Mouse (Mus musculus): Measurements from ENCODE around the gene Hist1h3f. TPM values are rescaled to one million over a fixed set of nuclear protein-coding genes. Genes with fewer than 3 reads are reported as not detected.
"Not testable (repeated sequence)": the region's sequence is repeated elsewhere in the genome, so short reads cannot be mapped to it uniquely, and the experiment has no call there.

The Hist1h3f gene
- total RNA-seq, 1 experiment from 2014 or later, result 21.8 TPM

DNA sequence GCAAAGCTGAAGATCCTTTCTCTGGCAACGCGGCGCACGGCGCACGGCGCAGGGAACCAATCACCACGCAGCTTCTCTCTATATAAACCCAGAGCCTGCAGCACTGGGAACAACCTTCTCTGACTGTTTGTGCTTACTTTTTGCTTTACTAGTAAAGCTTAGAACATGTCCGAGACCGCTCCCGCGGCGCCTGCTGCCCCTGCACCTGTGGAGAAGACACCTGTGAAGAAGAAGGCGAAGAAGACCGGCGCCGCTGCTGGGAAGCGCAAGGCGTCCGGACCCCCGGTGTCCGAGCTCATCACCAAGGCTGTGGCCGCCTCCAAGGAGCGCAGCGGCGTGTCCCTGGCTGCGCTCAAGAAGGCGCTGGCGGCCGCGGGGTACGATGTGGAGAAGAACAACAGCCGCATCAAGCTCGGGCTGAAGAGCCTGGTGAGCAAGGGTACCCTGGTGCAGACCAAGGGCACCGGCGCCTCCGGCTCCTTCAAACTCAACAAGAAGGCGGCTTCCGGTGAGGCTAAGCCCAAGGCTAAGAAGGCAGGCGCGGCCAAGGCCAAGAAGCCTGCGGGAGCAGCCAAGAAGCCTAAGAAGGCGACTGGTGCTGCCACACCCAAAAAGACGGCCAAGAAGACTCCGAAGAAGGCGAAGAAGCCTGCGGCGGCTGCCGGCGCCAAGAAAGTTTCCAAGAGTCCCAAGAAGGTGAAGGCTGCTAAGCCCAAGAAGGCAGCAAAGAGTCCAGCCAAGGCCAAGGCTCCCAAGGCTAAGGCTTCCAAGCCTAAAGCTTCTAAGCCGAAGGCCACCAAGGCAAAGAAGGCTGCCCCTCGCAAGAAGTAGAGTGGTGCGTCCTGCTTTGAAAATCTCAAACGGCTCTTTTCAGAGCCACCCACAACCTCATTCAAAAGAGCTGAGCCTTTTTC, 11.3 kb downstream of the Hist1h3f start:
- peak; percentile 71 for ATAC-seq (replicated peaks; ENCODE audit: insufficient number of reproducible peaks, low FRiP score, low TSS enrichment, poor library complexity, severe bottlenecking)

DNA sequence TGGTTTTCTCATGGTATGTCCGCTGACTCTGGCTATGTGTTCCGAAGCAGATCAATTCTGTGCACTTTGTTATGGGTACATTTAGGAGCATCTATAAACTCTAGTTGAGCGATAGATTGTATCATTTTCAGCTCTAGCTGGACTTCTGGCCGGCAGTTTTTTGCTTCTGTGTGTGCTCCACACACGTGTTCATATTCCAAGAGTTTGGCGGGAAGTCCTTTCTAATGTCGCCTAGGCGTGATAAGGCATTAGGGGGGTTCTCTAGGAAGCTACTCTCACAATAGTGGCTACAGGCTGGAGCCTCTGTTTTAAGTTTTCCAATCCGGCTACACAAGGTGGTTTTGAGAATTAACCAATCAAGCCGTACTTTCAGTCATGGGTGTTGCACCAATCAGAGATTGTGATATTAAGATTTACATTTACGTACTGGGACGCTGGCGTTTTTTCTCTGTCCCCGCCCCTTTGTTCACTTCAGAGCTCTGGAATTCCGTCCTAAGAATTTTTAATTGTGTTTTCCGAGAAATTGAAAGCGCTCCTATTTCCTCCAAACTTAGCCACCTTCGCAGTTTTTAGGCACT, 12.1 kb downstream of the Hist1h3f start:
- peak; percentile 67 for ATAC-seq (replicated peaks; ENCODE audit: insufficient number of reproducible peaks, low FRiP score, low TSS enrichment, poor library complexity, severe bottlenecking)

DNA sequence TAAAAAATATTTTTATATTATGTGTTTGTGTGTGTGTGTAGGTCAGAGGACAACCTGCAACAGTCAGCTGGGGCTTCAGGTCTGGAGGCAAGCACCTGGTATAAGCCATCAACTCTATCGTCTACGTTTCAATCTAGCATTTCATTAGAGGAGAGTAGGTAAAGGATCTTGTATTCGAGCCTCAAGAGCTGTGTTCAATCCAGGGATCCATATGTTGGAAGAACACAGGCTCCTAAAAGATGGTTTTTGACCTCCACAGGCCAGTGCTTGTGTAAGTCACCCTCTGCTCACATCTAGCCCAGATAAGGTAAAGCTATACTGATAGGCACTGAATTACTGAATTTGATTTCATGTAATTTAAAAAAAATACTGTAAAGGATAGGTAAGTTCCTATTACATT, 13.1 kb downstream of the Hist1h3f start:
- ATAC-seq (replicated peaks; ENCODE audit: insufficient number of reproducible peaks, low FRiP score, low TSS enrichment, poor library complexity, severe bottlenecking), result no peak

DNA sequence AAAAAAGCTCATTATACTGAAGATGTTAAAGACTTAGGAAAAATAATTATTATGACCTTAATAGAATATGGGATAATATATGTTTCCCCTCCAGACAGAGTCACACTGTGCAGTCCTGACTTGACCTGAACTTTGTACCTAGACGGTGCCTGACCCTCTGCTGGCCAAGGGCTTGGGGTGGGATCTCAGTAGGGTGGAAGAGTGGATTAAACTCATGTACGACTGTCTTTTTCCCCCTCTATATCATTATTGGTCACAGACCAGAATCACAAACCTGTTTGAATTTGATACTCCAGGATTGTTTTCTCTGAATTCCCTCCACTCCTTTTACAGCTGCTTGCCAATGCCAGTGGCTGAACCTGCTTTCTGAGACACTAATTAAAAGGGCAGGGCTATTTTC, 16.8 kb downstream of the Hist1h3f start:
- not testable (repeated sequence) for ATAC-seq (replicated peaks; ENCODE audit: insufficient number of reproducible peaks, low FRiP score, low TSS enrichment, poor library complexity, severe bottlenecking)

DNA sequence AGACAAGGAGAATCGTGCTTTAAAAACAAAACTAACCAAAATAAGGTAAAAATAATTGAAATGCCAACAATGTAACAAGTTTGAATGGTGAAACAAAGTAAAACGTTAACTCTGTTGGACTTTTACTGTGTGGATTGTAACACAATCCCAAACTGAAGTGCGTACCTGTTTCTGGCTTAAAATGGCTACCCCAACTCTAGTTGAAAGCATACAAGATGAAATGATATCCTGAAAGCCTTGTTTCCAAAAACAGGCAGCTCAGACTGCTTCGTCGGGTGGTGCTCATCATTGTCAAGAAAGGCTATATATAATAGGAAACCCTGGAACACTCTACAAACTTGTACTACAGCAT, 17.7 kb downstream of the Hist1h3f start:
- ATAC-seq (replicated peaks; ENCODE audit: insufficient number of reproducible peaks, low FRiP score, low TSS enrichment, poor library complexity, severe bottlenecking), result not testable (repeated sequence)

DNA sequence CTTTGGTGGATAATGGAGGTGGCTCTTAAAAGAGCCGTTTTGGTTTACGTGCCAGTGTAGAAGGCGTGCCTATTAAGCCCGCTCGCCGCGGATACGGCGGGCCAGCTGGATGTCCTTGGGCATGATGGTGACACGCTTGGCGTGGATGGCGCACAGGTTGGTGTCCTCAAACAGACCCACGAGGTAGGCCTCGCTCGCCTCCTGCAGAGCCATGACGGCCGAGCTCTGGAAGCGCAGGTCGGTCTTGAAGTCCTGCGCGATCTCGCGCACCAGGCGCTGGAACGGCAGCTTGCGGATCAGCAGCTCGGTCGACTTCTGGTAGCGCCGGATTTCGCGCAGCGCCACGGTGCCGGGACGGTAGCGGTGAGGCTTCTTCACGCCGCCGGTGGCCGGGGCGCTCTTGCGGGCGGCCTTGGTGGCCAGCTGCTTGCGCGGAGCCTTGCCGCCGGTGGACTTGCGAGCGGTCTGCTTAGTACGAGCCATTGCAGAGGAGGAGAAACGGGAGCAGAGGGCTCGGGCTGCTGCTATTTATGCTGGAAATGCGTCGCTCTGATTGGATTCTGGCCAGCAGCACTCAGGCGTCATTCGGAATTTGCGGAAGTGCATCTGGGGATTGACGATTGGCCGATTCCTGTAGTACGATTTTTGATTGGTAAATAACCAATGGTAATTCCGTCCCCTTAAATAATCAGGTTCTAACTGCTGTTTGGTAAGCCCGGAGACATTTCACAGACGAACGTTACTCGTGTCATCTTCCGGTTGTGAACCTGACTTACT, 18.2 kb downstream of the Hist1h3f start, which contains the start of gene Hist1h3e:
TSS of gene Hist1h3e (minus strand) at position 487 of the 777 bp plus-strand sequence.
- ATAC-seq (replicated peaks; ENCODE audit: insufficient number of reproducible peaks, low FRiP score, low TSS enrichment, poor library complexity, severe bottlenecking), result peak; percentile 98

DNA sequence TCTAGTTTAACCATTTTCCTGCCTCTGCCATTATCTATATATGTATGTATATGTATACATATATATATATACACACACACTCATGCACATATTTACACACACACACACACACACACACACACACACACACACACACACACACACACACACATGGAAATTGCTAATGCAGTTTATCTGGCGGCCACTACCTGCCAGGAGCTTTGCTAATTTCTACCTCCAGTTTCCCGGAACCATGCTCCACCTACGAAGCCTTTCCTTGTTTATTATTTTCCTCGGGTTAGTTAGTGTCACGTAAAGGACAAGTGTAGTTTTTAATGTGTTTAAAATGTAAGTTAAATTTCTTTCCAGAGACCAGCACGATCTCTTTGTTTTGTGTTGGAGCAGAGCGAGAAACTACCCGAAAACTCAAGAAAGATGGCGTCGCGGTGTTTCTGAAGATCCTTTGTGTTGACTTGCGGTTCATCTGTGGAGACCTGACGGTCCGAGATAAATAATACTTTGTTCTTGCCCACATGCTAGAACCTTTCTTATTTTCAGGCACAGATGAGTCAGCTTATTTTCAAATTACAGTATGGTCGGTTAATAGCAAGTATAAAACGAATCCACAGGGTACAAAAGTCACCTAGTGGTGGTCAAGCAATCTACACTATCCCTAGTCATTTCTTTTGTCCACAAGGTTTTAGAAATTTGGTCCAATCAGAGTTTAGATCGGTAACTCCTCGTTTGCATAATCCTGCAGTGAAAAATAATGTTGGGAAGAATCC, 19.0 kb downstream of the Hist1h3f start:
- ATAC-seq (replicated peaks; ENCODE audit: insufficient number of reproducible peaks, low FRiP score, low TSS enrichment, poor library complexity, severe bottlenecking), result peak; percentile 62

DNA sequence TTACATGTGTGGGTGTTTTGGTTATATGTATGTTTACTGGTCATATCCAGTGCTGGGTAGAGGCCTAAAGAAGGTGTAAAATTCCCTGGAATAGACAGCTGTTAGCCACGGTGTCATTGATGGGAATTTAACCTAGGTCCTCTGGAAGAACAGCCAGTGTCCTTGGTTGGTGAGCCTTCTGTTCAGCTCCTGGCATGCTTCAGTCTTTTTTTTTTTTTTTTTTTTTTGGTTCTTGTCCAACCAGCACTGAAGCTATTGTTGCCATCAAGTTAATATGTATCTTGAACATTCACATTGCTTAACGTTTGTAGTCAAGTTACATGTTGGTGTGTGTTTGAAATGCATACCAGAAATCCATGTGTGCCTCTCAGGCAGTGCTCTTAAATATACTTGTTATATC, 20.6 kb downstream of the Hist1h3f start:
- no peak for ATAC-seq (replicated peaks; ENCODE audit: insufficient number of reproducible peaks, low FRiP score, low TSS enrichment, poor library complexity, severe bottlenecking)

DNA sequence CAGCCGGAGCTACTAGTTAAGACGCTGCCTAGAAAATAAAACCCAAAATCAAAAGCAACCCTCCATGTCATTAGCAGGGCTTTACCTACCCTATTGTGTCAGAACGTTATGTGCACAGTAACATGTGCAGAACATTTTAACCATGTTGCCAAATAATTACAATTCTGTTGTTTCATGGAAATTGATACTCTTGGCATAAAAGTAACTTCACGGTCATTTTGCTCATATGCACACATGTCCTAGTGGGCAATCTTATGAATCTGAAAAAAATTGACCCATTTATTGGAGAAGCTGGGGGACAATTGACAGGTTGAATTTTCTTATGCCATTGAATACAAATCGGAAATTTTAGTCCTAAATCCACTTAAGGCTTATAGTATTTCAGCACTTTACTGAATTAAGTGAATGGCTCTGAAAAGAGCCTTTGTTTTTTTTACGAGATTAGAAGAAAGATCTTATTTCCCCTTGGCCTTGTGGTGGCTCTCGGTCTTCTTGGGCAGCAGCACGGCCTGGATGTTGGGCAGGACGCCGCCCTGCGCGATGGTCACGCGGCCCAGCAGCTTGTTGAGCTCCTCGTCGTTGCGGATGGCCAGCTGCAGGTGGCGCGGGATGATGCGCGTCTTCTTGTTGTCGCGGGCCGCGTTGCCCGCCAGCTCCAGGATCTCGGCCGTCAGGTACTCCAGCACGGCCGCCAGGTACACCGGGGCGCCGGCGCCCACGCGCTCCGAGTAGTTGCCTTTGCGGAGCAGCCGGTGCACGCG, 26.6 kb downstream of the Hist1h3f start:
- not testable (repeated sequence) for ATAC-seq (replicated peaks; ENCODE audit: insufficient number of reproducible peaks, low FRiP score, low TSS enrichment, poor library complexity, severe bottlenecking)

DNA sequence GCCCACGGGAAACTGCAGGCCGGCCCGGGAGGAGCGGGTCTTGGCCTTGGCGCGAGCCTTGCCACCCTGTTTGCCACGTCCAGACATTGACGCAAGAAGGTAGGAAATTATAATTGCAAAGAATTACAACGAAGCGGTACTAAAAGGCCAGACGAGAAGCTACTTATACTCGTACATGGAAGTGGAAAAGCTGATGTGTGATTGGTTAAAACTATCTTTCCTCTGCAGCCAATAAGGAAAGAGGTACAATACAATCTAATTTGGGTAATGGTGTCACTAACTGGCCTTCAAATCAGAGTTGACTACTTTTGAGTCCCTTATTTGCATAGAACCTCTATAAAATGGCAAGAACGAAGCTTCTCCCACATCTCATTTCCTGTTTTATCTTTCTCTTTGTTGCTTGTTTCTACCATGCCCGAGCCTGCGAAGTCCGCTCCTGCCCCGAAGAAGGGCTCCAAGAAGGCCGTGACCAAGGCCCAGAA, 27.2 kb downstream of the Hist1h3f start, which contains the start of the genes Hist1h2ae and Hist1h2bg:
TSS of gene Hist1h2ae (minus strand) at position 199 of the 482 bp plus-strand sequence.
TSS of gene Hist1h2bg (plus strand) at position 375 of the 482 bp plus-strand sequence.
- peak; percentile 92 for ATAC-seq (replicated peaks; ENCODE audit: insufficient number of reproducible peaks, low FRiP score, low TSS enrichment, poor library complexity, severe bottlenecking)

DNA sequence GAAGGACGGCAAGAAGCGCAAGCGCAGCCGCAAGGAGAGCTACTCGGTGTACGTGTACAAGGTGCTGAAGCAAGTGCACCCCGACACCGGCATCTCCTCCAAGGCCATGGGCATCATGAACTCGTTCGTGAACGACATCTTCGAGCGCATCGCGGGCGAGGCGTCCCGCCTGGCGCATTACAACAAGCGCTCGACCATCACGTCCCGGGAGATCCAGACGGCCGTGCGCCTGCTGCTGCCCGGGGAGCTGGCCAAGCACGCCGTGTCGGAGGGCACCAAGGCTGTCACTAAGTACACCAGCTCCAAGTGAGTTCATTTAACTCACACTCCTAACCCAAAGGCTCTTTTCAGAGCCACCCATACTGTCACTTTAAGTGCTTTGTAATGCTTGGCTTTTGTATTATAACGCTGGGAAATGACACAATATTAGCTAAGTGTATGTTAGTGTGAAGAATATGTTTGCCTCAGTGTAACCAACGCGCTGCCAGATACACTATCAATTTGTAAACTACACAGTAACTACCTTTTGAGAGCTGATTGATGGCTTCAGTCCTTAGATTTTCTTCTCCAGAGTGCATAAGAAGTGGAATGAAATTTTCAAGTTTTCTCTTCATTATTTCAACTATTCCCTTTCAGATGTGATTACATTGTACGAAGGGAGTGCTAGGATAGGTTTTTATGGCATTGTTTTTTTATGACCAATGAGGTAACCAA, 27.8 kb downstream of the Hist1h3f start:
- ATAC-seq (replicated peaks; ENCODE audit: insufficient number of reproducible peaks, low FRiP score, low TSS enrichment, poor library complexity, severe bottlenecking), result not testable (repeated sequence)

DNA sequence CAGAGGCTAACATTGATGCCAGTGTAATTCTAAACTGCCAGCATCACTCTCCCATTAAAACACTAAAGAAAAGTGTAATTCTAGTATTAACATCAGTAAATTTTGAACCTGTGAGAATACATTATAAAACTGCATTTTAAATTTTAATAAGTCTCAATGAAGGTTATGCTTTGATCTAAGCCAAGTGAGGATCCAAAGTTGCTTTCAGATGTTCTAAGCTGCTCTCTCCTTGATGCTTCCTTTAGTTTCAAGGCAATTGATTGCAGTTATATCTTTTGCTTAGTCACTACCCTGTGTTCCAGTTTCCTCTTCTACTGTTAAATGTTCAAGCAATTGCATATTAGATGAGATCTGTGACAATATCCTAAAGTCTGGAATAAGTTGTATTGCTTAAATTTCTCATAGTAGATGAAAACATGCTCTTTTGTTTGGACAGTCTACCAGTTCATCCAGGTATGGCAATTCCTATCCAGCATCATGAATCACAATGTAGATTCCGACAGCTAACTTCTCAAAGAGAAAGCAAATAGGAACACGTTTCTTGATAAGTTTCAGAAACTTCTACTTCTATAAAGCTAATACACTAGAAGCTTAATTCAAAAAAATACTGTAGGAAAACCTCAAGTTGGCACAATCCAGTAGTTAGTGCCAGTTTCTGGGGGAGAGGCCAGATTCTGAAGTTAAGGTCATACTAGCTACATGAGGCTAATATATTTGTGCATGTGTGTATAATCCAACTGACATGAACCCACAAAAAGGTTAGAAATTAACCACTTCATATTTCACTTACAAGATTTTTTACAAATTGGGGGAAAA, 28.6 kb downstream of the Hist1h3f start:
- ATAC-seq (replicated peaks; ENCODE audit: insufficient number of reproducible peaks, low FRiP score, low TSS enrichment, poor library complexity, severe bottlenecking), result no peak

DNA sequence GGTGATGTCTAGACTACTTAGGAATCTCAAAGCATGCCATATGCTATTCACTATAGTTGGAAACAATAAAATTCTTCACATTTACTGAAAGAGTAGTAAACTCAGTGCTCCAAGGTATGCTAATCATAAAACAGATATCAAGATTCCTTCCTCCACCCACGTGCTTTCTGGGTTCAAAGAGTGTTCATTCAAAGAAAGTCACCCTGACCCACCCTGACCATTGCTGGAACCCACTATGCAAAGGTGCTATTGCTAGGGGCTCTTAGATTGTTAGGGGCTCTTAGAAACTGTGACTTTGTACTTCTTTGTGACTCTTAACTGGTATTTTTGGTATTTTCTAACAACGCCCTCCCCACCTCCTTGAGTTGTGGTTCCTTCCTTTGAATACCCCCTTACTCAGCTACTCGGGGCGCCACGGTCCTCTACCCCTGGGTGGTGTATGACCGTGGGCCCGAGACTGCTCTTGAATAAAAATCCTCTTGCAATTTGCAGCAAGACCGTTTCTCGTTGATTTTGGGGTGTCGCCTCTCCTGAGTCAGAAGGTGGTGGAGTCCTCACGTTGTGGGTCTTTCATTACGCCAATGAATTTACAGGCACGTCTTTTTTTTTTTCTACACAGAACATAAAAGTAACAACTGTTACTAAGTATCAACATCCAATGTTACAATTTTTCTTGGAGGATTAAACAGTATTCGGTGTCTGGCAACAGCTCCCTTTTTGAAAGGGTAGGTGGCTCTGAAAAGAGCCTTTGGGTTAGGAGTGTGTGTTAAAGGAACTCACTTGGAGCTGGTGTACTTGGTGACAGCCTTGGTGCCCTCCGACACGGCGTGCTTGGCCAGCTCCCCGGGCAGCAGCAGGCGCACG, 29.4 kb downstream of the Hist1h3f start:
- not testable (repeated sequence) for ATAC-seq (replicated peaks; ENCODE audit: insufficient number of reproducible peaks, low FRiP score, low TSS enrichment, poor library complexity, severe bottlenecking)

DNA sequence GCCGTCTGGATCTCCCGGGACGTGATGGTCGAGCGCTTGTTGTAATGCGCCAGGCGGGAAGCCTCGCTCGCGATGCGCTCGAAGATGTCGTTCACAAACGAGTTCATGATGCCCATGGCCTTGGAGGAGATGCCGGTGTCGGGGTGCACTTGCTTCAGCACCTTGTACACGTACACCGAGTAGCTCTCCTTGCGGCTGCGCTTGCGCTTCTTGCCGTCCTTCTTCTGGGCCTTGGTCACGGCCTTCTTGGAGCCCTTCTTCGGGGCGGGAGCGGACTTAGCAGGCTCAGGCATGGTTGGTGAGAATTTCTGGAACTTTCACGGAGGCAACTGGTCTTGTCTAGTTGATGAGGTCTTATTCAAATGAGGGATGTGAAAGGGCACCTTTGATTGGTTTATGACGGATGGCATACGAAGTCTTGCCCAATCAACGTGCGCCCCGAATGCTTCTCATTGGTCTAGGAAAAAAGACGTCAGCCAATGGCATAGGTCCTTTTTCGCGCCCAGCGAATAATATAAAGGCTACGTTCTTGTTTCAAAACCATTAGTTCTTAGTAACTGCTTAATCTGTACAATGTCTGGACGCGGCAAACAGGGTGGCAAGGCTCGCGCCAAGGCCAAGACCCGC, 30.2 kb downstream of the Hist1h3f start, which contains the start of the genes Hist1h2bf and Hist1h2ad:
TSS of gene Hist1h2bf (minus strand) at position 299 of the 627 bp plus-strand sequence.
TSS of gene Hist1h2ad (plus strand) at position 484 of the 627 bp plus-strand sequence.
- peak; percentile 91 for ATAC-seq (replicated peaks; ENCODE audit: insufficient number of reproducible peaks, low FRiP score, low TSS enrichment, poor library complexity, severe bottlenecking)

Data from monocyte, adult 5-6 weeks (primary cell).